ENCODE assay signal across 27 mouse cellular contexts in genomic region chr8:104635004-104635710, GRCm38 (mm10). TPM values are rescaled to one million over a fixed set of nuclear protein-coding genes. Genes with fewer than 3 reads are reported as not detected.
DNase-seq lines count a peak whose midpoint lies in the region; ATAC-seq lines count a peak whose summit lies in the region.
"Had no signal": no experiment of that assay in that cellular context is flagged by ENCODE, and none has a peak within 500 bp of the region (broad histone marks: within the 10 kb centered on the region; RNA-seq: fewer than 3 reads in every experiment).

No protein-coding gene starts in this region.

- no peak overlapping the region for H3K27ac ChIP-seq in forebrain, embryonic 11.5 days (ENCODE audit: low read depth, low read length)
- H3K27ac ChIP-seq in forebrain, embryonic 13.5 days = no peak overlapping the region
- no peak overlapping the region for H3K27ac ChIP-seq in heart, embryonic 10.5 days
- H3K27ac ChIP-seq in kidney, embryonic 16.5 days (ENCODE audit: low read length) = no peak overlapping the region
- H3K27ac ChIP-seq: embryonic facial prominence, embryonic 15.5 days; hindbrain, embryonic 13.5 days; left cerebral cortex, adult 2 months; midbrain, embryonic 12.5 days; neural tube, embryonic 13.5 days; stomach, embryonic 15.5 days had no signal

- H3K9me3 ChIP-seq in forebrain, embryonic 11.5 days (ENCODE audit: control insufficient read depth, low read length) = no peaks in the 10 kb centered on the region
- no peaks in the 10 kb centered on the region for H3K9me3 ChIP-seq in forebrain, embryonic 13.5 days (replicated peaks)
- no peaks in the 10 kb centered on the region for H3K9me3 ChIP-seq in heart, embryonic 10.5 days
- no peaks in the 10 kb centered on the region for H3K9me3 ChIP-seq in kidney, embryonic 16.5 days (ENCODE audit: low read length)
- H3K9me3 ChIP-seq: embryonic facial prominence, embryonic 15.5 days; G1E; hindbrain, embryonic 13.5 days; midbrain, embryonic 12.5 days; neural tube, embryonic 13.5 days; stomach, embryonic 15.5 days had no signal

- no peak overlapping the region for H3K4me3 ChIP-seq in forebrain, embryonic 11.5 days (ENCODE audit: low read depth, low read length)
- no peak overlapping the region for H3K4me3 ChIP-seq in forebrain, embryonic 13.5 days
- no peak overlapping the region for H3K4me3 ChIP-seq in heart, embryonic 10.5 days
- H3K4me3 ChIP-seq in kidney, embryonic 16.5 days (ENCODE audit: low read length) = no peak overlapping the region
- H3K4me3 ChIP-seq: embryonic facial prominence, embryonic 15.5 days; hindbrain, embryonic 13.5 days; left cerebral cortex, adult 2 months; midbrain, embryonic 12.5 days; neural tube, embryonic 13.5 days; stomach, embryonic 15.5 days had no signal

- no peak for ATAC-seq in forebrain, embryonic 11.5 days (replicated peaks; ENCODE audit: low FRiP score)
- no peak for ATAC-seq in forebrain, embryonic 13.5 days
- no peak for ATAC-seq in kidney, embryonic 16.5 days (ENCODE audit: low FRiP score, low TSS enrichment)
- ATAC-seq: liver, postnatal 0 days had no signal

- intact Hi-C loops in heart, postnatal 14 days (cut with DNase I) = no loop called here

- H3K9ac ChIP-seq in forebrain, embryonic 11.5 days (ENCODE audit: low read length) = no peak overlapping the region
- no peak overlapping the region for H3K9ac ChIP-seq in forebrain, embryonic 13.5 days
- H3K9ac ChIP-seq in kidney, embryonic 16.5 days (replicated peaks; ENCODE audit: low read length) = no peak overlapping the region
- H3K9ac ChIP-seq: embryonic facial prominence, embryonic 15.5 days; hindbrain, embryonic 13.5 days; liver, postnatal 0 days; midbrain, embryonic 12.5 days; neural tube, embryonic 13.5 days; stomach, embryonic 15.5 days had no signal

- DNase-seq in forebrain, embryonic 11.5 days (ENCODE audit: low spot score) = peak; percentile 39
- peak; percentile 68 for DNase-seq in heart, embryonic 10.5 days (ENCODE audit: low spot score)
- DNase-seq in heart, postnatal 14 days = no peak
- peak; percentile 0 to 1 for DNase-seq in kidney, postnatal 4 days
- DNase-seq in urinary bladder, postnatal 25 days (ENCODE audit: low spot score) = peak; percentile 2
- no peak for DNase-seq in urinary bladder, postnatal 10 days (ENCODE audit: low spot score)
- DNase-seq: cerebellum, adult 2 months; cerebellum, postnatal 36 days; gastrocnemius, postnatal 36 days; kidney, postnatal 36 days; layer of hippocampus, adult 9-11 months; left cerebral cortex, postnatal 4 days; liver, postnatal 0 days; lung, postnatal 10 days; right cerebral cortex, adult 18-20 months had no signal

- no peak overlapping the region for H3K4me2 ChIP-seq in forebrain, embryonic 11.5 days (ENCODE audit: low read depth, low read length, severe bottlenecking)
- H3K4me2 ChIP-seq in forebrain, embryonic 13.5 days = no peak overlapping the region
- no peak overlapping the region for H3K4me2 ChIP-seq in kidney, embryonic 16.5 days (replicated peaks; ENCODE audit: low read depth, low read length)
- H3K4me2 ChIP-seq: embryonic facial prominence, embryonic 15.5 days; hindbrain, embryonic 13.5 days; midbrain, embryonic 12.5 days; neural tube, embryonic 13.5 days; stomach, embryonic 15.5 days had no signal

- 90% methylated on average over 3 of the region's 3 CpGs for WGBS in forebrain, embryonic 11.5 days
- WGBS in forebrain, embryonic 13.5 days = 85% methylated on average over 3 of the region's 3 CpGs
- 88% methylated on average over 3 of the region's 3 CpGs for WGBS in heart, embryonic 10.5 days
- 87% methylated on average over 3 of the region's 3 CpGs for WGBS in kidney, embryonic 16.5 days

- H3K4me1 ChIP-seq in forebrain, embryonic 11.5 days (replicated peaks; ENCODE audit: control insufficient read depth, insufficient read depth, low read length) = peaks cover 5% of the 10 kb centered on the region
- peaks cover 11% of the 10 kb centered on the region for H3K4me1 ChIP-seq in forebrain, embryonic 13.5 days
- H3K4me1 ChIP-seq in heart, embryonic 10.5 days = peaks cover 34% of the 10 kb centered on the region
- H3K4me1 ChIP-seq in kidney, embryonic 16.5 days (ENCODE audit: insufficient read depth, low read length) = peaks cover 8% of the 10 kb centered on the region

- no peaks in the 10 kb centered on the region; the same call in 1 of the 2 replicates for H3K36me3 ChIP-seq in forebrain, embryonic 11.5 days (ENCODE audit: control insufficient read depth, insufficient read depth, low read length)
- H3K36me3 ChIP-seq in forebrain, embryonic 13.5 days (ENCODE audit: poor library complexity, severe bottlenecking) = peaks cover 41% of the 10 kb centered on the region
- peaks cover 51% of the 10 kb centered on the region for H3K36me3 ChIP-seq in heart, embryonic 10.5 days
- peaks cover 23% of the 10 kb centered on the region for H3K36me3 ChIP-seq in kidney, embryonic 16.5 days (ENCODE audit: insufficient read depth, low read length)

- peaks cover 4% of the 10 kb centered on the region for H3K27me3 ChIP-seq in forebrain, embryonic 11.5 days (ENCODE audit: control insufficient read depth, insufficient read depth, low read length)
- H3K27me3 ChIP-seq in forebrain, embryonic 13.5 days = peaks cover 9% of the 10 kb centered on the region
- H3K27me3 ChIP-seq in heart, embryonic 10.5 days (ENCODE audit: insufficient read depth, poor library complexity, severe bottlenecking) = peaks cover 11% of the 10 kb centered on the region; the same call in 1 of the 2 replicates
- peaks cover 4% of the 10 kb centered on the region; the same call in 1 of the 2 replicates for H3K27me3 ChIP-seq in kidney, embryonic 16.5 days (ENCODE audit: insufficient read depth, low read length)

RNA-seq across cellular contexts. Expression of gene Rrad, which starts 4.0 kb away (rescaled TPM):
- 0.90 and 1.3 TPM in 2 replicates for polyA plus RNA-seq in forebrain, embryonic 11.5 days (2014; fragmentation: Nextera tagmentation; extraction: Ambion mirVana)
- polyA plus RNA-seq in forebrain, embryonic 13.5 days (2015; fragmentation: Nextera tagmentation; extraction: Ambion mirVana) = 1.3 and 2.4 TPM in 2 replicates
- 200 and 322 TPM in 2 replicates for polyA plus RNA-seq in heart, embryonic 10.5 days (2016; fragmentation: Nextera tagmentation; extraction: Ambion mirVana)
- total RNA-seq in heart, postnatal 14 days (2021) = 100 to 1,000 TPM; 198 to 203 TPM
- 13.5 and 15.0 TPM in 2 replicates for polyA plus RNA-seq in kidney, embryonic 16.5 days (2015; fragmentation: Nextera tagmentation; extraction: Ambion mirVana)

RNA-seq across cellular contexts. Expression of gene Ciao2b, which starts 6.6 kb away (rescaled TPM):
- 89.2 and 90.0 TPM in 2 replicates for polyA plus RNA-seq in forebrain, embryonic 11.5 days (2014; fragmentation: Nextera tagmentation; extraction: Ambion mirVana)
- 140 and 149 TPM in 2 replicates for polyA plus RNA-seq in forebrain, embryonic 13.5 days (2015; fragmentation: Nextera tagmentation; extraction: Ambion mirVana)
- 198 and 244 TPM in 2 replicates for polyA plus RNA-seq in heart, embryonic 10.5 days (2016; fragmentation: Nextera tagmentation; extraction: Ambion mirVana)
- 10 to 100 TPM; 52.9 to 63.6 TPM for total RNA-seq in heart, postnatal 14 days (2021)
- polyA plus RNA-seq in kidney, embryonic 16.5 days (2015; fragmentation: Nextera tagmentation; extraction: Ambion mirVana) = 106 and 108 TPM in 2 replicates

RNA-seq across cellular contexts. Expression of gene Cdh16, which starts 11.0 kb away (rescaled TPM):
- not detected in 2 replicates for polyA plus RNA-seq in forebrain, embryonic 11.5 days (2014; fragmentation: Nextera tagmentation; extraction: Ambion mirVana)
- polyA plus RNA-seq in forebrain, embryonic 13.5 days (2015; fragmentation: Nextera tagmentation; extraction: Ambion mirVana) = not detected in 2 replicates
- polyA plus RNA-seq in heart, embryonic 10.5 days (2016; fragmentation: Nextera tagmentation; extraction: Ambion mirVana) = 8.0 and 21.0 TPM in 2 replicates
- 1 to 10 TPM; 3.3 to 3.5 TPM for total RNA-seq in heart, postnatal 14 days (2021)
- polyA plus RNA-seq in kidney, embryonic 16.5 days (2015; fragmentation: Nextera tagmentation; extraction: Ambion mirVana) = 385 and 427 TPM in 2 replicates
- total RNA-seq: gastrocnemius, postnatal 36 days; left cerebral cortex, adult 2 months; left cerebral cortex, postnatal 4 days; liver, adult 2 months; megakaryocyte progenitor cell, adult 5-6 weeks had no signal
- polyA plus RNA-seq: cerebellum, adult 2 months; G1E; hindbrain, embryonic 13.5 days; liver, adult 2 months; midbrain, embryonic 12.5 days; small intestine, adult 2 months had no signal

RNA-seq across cellular contexts. Expression of gene Pdp2, which starts 43.9 kb away (rescaled TPM):
- 16.5 and 18.7 TPM in 2 replicates for polyA plus RNA-seq in forebrain, embryonic 11.5 days (2014; fragmentation: Nextera tagmentation; extraction: Ambion mirVana)
- polyA plus RNA-seq in forebrain, embryonic 13.5 days (2015; fragmentation: Nextera tagmentation; extraction: Ambion mirVana) = 15.2 and 17.2 TPM in 2 replicates
- polyA plus RNA-seq in heart, embryonic 10.5 days (2016; fragmentation: Nextera tagmentation; extraction: Ambion mirVana) = 10.9 and 11.0 TPM in 2 replicates
- total RNA-seq in heart, postnatal 14 days (2021) = 10 to 100 TPM; 17.0 to 18.2 TPM
- polyA plus RNA-seq in kidney, embryonic 16.5 days (2015; fragmentation: Nextera tagmentation; extraction: Ambion mirVana) = 19.2 and 20.3 TPM in 2 replicates

Comparison
In these comparisons a context has a peak if more than half of its experiments do, and no peak if none do; other contexts are left out.
1. DNase-seq: peak in forebrain, embryonic 11.5 days (single experiment), heart, embryonic 10.5 days (single experiment), kidney, postnatal 4 days (2 of 2) and urinary bladder, postnatal 25 days (single experiment); none in heart, postnatal 14 days (0 of 2) and urinary bladder, postnatal 10 days (single experiment).
2. RNA of gene Rrad, which starts 4.0 kb away (polyA plus RNA-seq): 200 to 322 TPM in heart, embryonic 10.5 days; 13.5 to 15.0 TPM in kidney, embryonic 16.5 days, 1.3 to 2.4 TPM in forebrain, embryonic 13.5 days and 0.90 to 1.3 TPM in forebrain, embryonic 11.5 days; every median in the first group is over 10 times any median in the second.
3. RNA of gene Cdh16, which starts 11.0 kb away (polyA plus RNA-seq): 385 to 427 TPM in kidney, embryonic 16.5 days; 8.0 to 21.0 TPM in heart, embryonic 10.5 days, not detected in forebrain, embryonic 11.5 days and not detected in forebrain, embryonic 13.5 days; every median in the first group is over 10 times any median in the second.